Mouse (Mus musculus) heart, embryonic 16.5 days (tissue): Measurements from ENCODE around the gene Dtx3. TPM values are rescaled to one million over a fixed set of nuclear protein-coding genes. Genes with fewer than 3 reads are reported as not detected.

ENCODE experiments used
- ATAC-seq: fragments of 200-750 bp; cut with Nextera tagmentation; replicated peaks from 2 replicates; pipeline ENCODE4 v1.8.0; 2017; ENCODE audit warnings: moderate number of reproducible peaks; ENCODE audit not compliant: insufficient read depth, low FRiP score; ENCODE audit errors: extremely low read depth
- H3K27ac ChIP-seq: fragments of 300-500 bp; sonication (generic); 2 replicates; pipeline ENCODE4 v1.5.1; 2014; ENCODE audit warnings: mild to moderate bottlenecking, low read length, control low read depth, moderate library complexity
- H3K27me3 ChIP-seq: fragments of 300-500 bp; sonication (generic); 2 replicates; pipeline ENCODE4 v1.6.1; 2014; ENCODE audit warnings: low read length, mixed read lengths; ENCODE audit not compliant: control insufficient read depth, insufficient read depth
- H3K36me3 ChIP-seq: fragments of 300-500 bp; sonication (generic); 2 replicates; pipeline ENCODE4 v1.6.1; 2014; ENCODE audit not compliant: control insufficient read depth, insufficient read depth
- H3K4me1 ChIP-seq: fragments of 300-500 bp; sonication (generic); 2 replicates; pipeline ENCODE4 v1.6.1; 2014; ENCODE audit warnings: low read length, mixed read lengths; ENCODE audit not compliant: control insufficient read depth, insufficient read depth
- H3K4me2 ChIP-seq: fragments of 300-500 bp; sonication (generic); 2 replicates; pipeline ENCODE4 v1.6.1; 2014; ENCODE audit warnings: low read depth, mild to moderate bottlenecking, control low read depth, low read length
- H3K4me3 ChIP-seq: fragments of 300-500 bp; sonication (generic); 2 replicates; pipeline ENCODE4 v1.5.1; 2014; ENCODE audit warnings: mild to moderate bottlenecking, control low read depth, low read length
- H3K9ac ChIP-seq: fragments of 300-500 bp; sonication (generic); 2 replicates; pipeline ENCODE4 v1.6.1; 2014; ENCODE audit warnings: low read length, control low read depth
- H3K9me3 ChIP-seq: fragments of 300-500 bp; sonication (generic); replicated peaks from 2 replicates; pipeline ENCODE4 v1.6.1; 2016; ENCODE audit warnings: low read length; ENCODE audit not compliant: control insufficient read depth
- whole genome bisulfite sequencing: fragments of 180-500 bp; shearing (Covaris S2); extraction: QIAGEN DNeasy Blood & Tissue Kit; methylation state at CpG from one replicate; pipeline ENCODE4 v1.1.7; 2014; 5-methylcytosine and 5-hydroxymethylcytosine counted together
- polyA plus RNA-seq: library from polyadenylated mRNA; unstranded; fragments of >200 nt; fragmentation: Nextera tagmentation; extraction: Ambion mirVana; gene quantifications from 2 replicates; pipeline ENCODE4 v1.2.1, GENCODE M21; 2015

Dtx3 gene
- polyA plus RNA-seq, 1 experiment from 2014 or later: 69.9 TPM

DNA sequence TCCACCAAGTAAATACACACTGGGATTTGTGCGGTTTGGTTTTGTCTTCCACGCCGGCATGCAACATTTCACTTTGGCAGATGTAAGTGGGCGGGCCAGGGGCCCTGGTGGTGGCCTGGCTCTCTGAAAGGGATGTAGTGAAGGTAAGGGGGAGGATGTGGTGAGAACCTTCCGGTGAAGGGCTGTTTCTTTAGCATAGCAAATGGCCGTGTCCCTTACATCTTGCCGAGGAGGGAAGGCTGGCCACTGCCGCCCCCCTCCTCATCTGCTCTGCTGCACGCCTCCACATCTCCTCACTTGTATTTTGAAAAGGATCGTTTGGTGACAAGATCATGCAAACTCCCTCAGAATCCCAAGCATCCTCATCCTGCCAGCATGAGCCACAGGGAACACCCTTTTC is 30.2 kb upstream of the Dtx3 start:
- Histone ChIP-seq H3K27me3 (peaks cover 14% of the 10 kb centered on the region), H3K4me3 (no peak overlapping the region), H3K4me1 (0 out of 2 replicates have a peak, but pooled peaks cover 3% of the 10 kb centered on the region), H3K4me2 (no peak overlapping the region), H3K9ac (no peak overlapping the region), H3K36me3 (no peaks in the 10 kb centered on the region), H3K9me3 (0 out of 2 replicates have a peak, but pooled peaks cover 3% of the 10 kb centered on the region), H3K27ac (no peak overlapping the region)
- no peak for ATAC-seq
- 30% methylated on average over 10 of the region's 10 CpGs for WGBS

DNA sequence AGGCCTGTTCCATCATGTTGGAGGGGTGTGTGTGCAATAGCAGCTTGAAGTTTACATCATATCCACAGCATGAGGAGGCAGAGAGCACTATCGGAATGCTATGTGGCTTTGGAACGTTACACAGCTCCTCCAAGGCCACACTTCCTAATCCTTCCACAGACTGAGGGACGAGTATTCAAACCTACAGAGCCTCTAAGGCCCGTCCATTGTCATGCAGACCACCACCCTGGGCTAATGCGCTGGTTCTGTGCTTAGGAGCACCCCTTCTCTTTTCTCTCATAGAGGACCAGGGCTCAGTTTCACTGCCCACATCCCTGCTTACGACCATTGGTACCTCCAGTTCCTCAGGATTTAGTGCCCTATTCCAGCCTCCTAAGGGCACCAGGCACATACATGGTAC is 29.7 kb upstream of the Dtx3 start:
- H3K4me1 ChIP-seq: 0 out of 2 replicates have a peak, but pooled peaks cover 3% of the 10 kb centered on the region
- ATAC-seq: no peak; the same call in 1 of the 2 replicates
- WGBS: 50% methylated on average over 6 of the region's 6 CpGs
- peaks cover 14% of the 10 kb centered on the region for H3K27me3 ChIP-seq
- H3K9me3 ChIP-seq: peaks cover 7% of the 10 kb centered on the region
- H3K27ac ChIP-seq: no peak overlapping the region
- H3K4me3 ChIP-seq: no peak overlapping the region
- H3K9ac ChIP-seq: no peak overlapping the region
- no peak overlapping the region for H3K4me2 ChIP-seq
- no peaks in the 10 kb centered on the region for H3K36me3 ChIP-seq

DNA sequence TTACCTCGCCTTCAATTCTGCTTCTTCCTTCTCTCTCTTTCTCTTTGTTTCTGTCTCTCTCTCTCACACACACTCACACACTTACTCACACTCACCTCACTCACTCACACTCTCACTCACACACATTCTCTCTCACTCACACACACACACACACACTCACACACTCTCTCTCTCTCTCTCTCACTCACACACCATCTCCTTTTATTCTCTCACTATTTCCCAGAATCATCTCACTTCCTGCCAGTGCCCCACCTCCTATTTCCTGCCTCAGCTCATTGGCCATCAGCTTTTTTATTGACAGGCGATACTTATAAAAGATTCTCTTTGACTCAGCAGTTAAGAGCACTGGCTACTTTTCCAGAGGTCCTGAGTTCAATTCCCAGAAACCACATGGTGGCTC is 22.8 kb upstream of the Dtx3 start:
- Histone ChIP-seq H3K4me1 (no peaks in the 10 kb centered on the region), H3K9me3 (peaks cover 6% of the 10 kb centered on the region), H3K36me3 (no peaks in the 10 kb centered on the region), H3K27ac (no peak overlapping the region), H3K9ac (no peak overlapping the region), H3K4me2 (no peak overlapping the region), H3K4me3 (no peak overlapping the region), H3K27me3 (no peaks in the 10 kb centered on the region)
- ATAC-seq: no peak
- 78% methylated on average over 2 of the region's 2 CpGs for WGBS

GRCm38 (mm10) chr10:127217177-127217576 is 21.6 kb upstream of the Dtx3 start:
- Histone ChIP-seq H3K4me2 (no peak overlapping the region), H3K27ac (no peak overlapping the region), H3K4me1 (no peaks in the 10 kb centered on the region), H3K9ac (no peak overlapping the region), H3K36me3 (no peaks in the 10 kb centered on the region), H3K27me3 (no peaks in the 10 kb centered on the region), H3K4me3 (no peak overlapping the region), H3K9me3 (peaks cover 6% of the 10 kb centered on the region)
- no peak for ATAC-seq

GRCm38 (mm10) chr10:127216456-127216855 is 20.9 kb upstream of the Dtx3 start:
- H3K9me3 ChIP-seq: peaks cover 6% of the 10 kb centered on the region
- H3K4me1 ChIP-seq: no peaks in the 10 kb centered on the region
- no peak for ATAC-seq
- H3K27me3 ChIP-seq: no peaks in the 10 kb centered on the region
- no peak overlapping the region for H3K9ac ChIP-seq
- no peak overlapping the region for H3K4me3 ChIP-seq
- no peak overlapping the region for H3K27ac ChIP-seq
- H3K36me3 ChIP-seq: no peaks in the 10 kb centered on the region
- WGBS: 89% methylated on average over 11 of the region's 11 CpGs
- no peak overlapping the region for H3K4me2 ChIP-seq

DNA sequence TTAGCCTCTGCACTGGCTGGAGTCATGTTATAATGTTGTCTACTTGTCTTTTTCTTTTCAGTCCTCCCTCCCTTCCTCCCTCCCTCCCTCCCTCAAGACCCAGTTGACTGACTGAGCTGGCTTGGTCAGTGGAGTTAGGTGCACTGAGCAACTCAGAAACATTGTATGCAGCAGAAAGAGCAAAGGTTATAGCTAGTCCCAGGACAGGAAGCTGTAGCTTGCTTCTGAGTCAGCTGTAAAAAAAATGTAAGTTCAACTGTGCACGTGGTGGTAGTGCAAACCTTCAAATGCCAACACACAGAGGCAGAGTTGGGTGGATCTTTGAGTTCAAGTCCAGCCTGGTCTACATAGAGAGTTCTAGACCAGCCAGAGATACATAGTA is 18.9 kb upstream of the Dtx3 start:
- H3K27ac ChIP-seq: no peak overlapping the region
- no peak overlapping the region for H3K4me2 ChIP-seq
- H3K9me3 ChIP-seq: no peaks in the 10 kb centered on the region
- 50% methylated on average over 1 of the region's 1 CpGs for WGBS
- no peaks in the 10 kb centered on the region for H3K36me3 ChIP-seq
- no peak for ATAC-seq
- H3K4me3 ChIP-seq: no peak overlapping the region
- peaks cover 11% of the 10 kb centered on the region for H3K4me1 ChIP-seq
- no peak overlapping the region for H3K9ac ChIP-seq
- H3K27me3 ChIP-seq: no peaks in the 10 kb centered on the region

DNA sequence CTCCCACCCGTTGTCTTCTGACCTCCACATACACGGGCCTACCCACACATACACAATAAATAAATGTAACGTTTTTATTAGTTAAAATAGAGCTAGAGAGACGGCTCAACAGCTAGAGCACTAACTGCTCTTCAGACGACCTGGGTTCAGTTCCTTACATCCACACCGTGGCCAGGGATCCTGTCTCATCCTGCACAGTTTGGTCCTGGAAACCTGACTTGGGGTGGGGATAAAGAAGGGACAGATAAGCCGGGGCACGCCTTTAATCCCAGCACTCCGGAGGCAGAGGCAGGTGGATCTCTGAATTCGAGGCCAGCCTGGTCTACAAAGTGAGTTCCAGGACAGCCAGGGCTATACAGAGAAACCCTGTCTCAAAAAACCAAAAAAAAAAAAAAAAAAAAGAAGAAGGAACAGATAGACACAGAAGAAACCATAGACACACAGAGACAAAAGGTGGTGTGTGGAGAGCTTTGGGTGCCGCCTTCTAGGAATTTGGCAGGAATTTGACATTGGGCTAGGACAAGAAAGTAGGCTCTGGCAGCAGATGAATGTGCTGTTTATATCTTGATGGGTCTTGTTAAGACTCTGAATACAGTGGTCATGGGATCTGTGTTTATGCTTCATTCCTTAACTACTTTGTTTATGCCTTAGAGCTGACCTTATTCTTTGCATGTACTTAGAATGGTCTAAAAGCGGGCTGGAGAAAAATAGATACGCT is 18.3 kb upstream of the Dtx3 start:
- Histone ChIP-seq H3K36me3 (no peaks in the 10 kb centered on the region), H3K4me3 (no peak overlapping the region), H3K9ac (no peak overlapping the region), H3K27me3 (no peaks in the 10 kb centered on the region), H3K4me2 (no peak overlapping the region), H3K4me1 (peaks cover 15% of the 10 kb centered on the region), H3K9me3 (no peaks in the 10 kb centered on the region), H3K27ac (no peak overlapping the region)
- 77% methylated on average over 13 of the region's 13 CpGs for WGBS
- ATAC-seq: no peak

DNA sequence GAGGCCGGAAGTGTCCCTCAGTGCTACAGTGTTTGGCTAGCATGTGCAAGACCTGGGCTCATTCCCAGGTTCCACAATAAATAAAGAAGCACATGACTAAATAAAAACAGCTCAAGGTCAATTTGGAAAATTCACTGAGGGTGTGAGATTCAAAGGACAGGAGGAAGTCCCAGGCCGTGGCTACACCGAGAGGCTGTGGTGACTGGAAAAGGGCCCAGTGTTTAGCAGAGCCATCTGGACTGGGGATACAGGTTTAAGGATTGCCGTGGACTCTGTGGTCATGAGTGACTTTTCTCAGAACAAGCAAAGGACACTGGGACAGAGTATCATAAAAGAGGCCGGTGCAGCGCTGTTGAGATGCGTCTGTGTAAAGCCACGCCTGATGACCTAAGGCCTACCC is 17.7 kb upstream of the Dtx3 start:
- H3K9me3 ChIP-seq: no peaks in the 10 kb centered on the region
- H3K4me2 ChIP-seq: no peak overlapping the region
- H3K9ac ChIP-seq: no peak overlapping the region
- no peaks in the 10 kb centered on the region for H3K27me3 ChIP-seq
- ATAC-seq: no peak
- no peaks in the 10 kb centered on the region for H3K36me3 ChIP-seq
- H3K4me3 ChIP-seq: no peak overlapping the region
- H3K27ac ChIP-seq: no peak overlapping the region
- H3K4me1 ChIP-seq: peaks cover 16% of the 10 kb centered on the region
- 92% methylated on average over 8 of the region's 8 CpGs for WGBS

- Histone ChIP-seq H3K4me2 (peak within 1 kb of the TSS; percentile 92), H3K36me3 (no peaks in the 10 kb centered on the region), H3K4me1 (peaks cover 16% of the 10 kb centered on the region), H3K27ac (peak within 1 kb of the TSS; percentile 30; the same call in 1 of the 2 replicates), H3K27me3 (no peaks in the 10 kb centered on the region), H3K9ac (peak within 1 kb of the TSS; percentile 88), H3K9me3 (no peaks in the 10 kb centered on the region), H3K4me3 (peak within 1 kb of the TSS; percentile 92)
- under 1% methylated on average over 47 of the region's 47 CpGs for WGBS
- peak; percentile 95 for ATAC-seq
These were observed 15.9 kb upstream of the Dtx3 start, which contains the start of gene Pip4k2c for GRCm38 (mm10) chr10:127211414-127211854. Pip4k2c (minus strand) TSS chr10:127211585.
